Mouse (Mus musculus) lung, postnatal 10 days (tissue): ENCODE results near the gene Wdr66.

ENCODE experiments used
- DNase-seq: peaks from one replicate; pipeline ENCODE4 v3.0.0; 2021

Wdr66 gene

DNA sequence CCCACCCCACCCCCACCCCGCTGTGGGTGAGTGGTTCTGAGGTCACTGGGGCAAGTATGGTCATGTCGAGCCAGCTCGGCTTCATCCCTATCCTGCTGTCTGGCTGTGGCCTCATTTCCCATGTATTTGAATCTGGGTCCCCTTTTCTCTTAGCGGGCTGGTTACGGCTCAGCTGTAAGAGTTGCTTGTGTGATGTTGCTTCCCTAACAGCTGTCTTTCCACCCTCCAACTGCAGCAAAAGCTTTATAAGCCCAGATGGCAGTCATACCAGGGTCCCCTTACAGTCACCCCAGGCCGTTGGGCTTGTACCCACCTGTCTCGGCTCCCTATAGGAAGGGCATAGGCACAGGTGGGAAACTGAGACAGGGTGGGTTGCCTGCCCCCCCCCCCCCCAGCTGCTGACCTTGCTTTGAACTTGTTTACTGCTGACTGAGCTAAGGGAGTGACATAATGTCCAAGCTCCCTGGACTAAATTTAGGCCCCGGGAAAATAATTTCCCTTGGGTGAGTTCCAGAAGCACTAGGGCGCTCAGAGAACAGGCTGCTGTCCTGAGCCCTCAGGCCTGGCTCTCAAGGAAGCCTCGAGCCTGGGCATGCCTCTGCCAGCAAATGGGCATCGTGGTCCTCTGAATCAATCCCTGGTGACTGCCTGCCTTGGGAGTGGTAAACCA lies 112.5 kb downstream of the Wdr66 start:
- peak; percentile 86 for DNase-seq

DNA sequence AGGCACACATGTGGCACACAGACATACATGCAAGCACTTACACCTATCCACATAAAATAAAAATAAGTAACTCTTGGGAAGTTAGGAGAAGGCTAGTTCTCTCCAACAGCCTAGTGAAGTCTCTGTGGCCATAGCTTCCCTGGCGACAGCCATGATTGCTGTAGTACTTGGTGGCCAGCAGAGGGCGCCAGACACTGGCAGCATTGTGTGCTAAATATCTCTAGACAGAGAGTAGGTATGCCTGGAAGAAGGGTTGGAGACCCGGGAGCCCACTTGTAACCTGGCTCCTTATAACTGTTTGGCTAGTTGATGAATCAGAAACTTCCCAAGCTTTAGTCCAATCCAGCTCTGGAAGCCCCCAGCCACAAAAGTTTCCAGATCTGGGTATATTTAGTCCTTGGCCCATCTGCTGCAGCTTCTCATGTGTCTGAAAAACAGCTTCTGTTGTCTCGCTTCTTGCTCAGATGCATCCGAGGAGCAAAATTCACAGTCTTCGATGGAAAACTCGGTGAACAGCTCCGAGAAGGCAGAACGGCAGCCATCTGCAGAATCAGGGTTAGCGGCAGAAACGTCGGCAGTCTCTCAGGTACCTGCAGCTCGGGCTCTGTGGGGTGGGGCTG lies 117.1 kb downstream of the Wdr66 start:
- DNase-seq: no peak

DNA sequence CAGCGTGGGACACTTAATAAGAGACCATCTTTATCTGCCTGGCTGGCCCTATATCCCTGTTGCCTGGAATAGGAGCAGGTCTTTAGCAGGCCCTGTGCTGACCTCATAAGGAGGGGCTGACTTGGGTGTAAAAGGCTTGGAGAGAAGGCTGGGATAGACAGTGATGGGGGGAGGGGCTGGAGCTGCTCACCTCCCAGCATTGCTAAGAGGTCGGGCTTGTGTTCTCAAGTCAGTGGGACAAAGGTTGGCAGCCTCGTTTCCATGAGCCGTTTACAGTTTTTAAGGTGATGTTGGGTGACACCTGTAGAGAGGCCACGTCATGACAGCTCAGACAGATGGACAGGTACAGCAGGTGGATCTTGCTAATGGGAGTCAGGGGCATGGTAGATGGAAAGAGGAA lies 118.1 kb downstream of the Wdr66 start:
- DNase-seq: no peak

DNA sequence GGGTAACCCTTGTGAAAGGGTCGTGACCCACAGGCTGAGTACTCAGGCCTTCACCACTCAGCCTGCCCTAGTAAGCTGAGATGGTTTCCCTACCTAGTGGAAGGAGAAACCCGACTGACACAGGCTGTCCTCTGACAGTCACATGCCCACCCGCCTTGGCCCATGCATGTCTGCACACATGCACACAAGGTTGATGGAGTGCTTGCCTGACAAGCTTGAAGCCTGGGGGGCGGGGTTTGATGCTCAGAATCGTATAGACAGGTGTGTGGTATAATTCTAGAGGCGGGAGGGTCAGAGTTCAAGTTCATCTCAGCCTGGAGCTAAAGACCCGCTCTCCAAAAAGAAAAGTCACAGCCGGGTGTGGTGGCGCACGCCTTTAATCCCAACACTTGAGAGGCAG lies 123.4 kb downstream of the Wdr66 start:
- no peak for DNase-seq

DNA sequence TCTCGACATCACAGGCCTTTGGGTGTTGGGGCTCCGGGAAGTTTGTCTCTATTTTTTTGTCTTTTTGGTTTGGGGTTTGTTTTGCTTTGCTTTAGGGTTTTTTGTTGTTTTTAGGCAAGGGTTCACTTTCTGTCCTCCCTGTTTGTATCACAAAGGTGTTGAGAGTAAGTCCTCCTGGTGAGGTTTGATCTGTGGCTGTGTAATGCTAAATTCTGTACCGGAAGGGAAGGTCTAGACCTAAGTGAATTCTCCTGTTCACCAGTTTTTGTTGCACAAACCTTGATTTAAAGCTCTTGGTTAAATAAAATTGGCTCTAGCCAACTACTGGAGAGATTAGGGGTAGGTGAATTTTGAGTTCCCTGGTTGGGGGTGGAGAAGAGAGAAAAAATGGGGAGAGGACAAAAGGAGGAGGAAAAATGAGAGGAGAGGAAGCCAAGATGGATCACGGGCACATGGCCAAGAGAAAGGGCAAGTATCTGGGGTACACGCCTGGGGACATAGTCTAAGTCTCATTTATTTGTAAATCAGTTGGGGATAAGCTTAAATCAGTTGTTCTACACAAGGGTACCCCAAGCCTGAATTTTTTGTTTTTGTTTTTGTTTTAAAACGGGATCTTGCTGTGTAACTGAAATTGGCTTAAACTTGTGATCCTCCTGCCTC lies 124.0 kb downstream of the Wdr66 start:
- DNase-seq: no peak

DNA sequence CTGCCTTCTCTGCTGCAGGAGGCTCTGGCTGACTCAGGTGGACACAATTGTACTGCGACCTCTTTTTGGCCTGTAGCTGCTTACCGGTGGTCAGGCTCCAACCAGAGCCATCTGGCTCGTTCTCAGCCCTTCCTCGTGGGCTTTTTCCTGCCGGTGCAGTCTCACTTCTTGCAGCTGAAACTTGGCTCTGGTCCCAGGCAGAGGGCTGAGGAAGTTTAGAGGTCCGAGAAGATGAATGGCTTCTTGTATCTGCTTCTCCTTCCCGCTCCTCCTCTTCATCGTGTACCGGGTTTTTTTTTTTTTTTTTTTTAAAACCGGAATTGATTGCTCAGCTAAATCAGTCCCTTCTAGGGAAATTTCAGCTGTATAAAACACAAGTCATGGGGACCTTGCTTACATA lies 124.7 kb downstream of the Wdr66 start:
- DNase-seq: peak; percentile 85
